Mouse (Mus musculus) gastrocnemius, adult 8-10 months (tissue): ENCODE data around the gene Snrnp70. TPM values are rescaled to one million over a fixed set of nuclear protein-coding genes. Genes with fewer than 3 reads are reported as not detected.
"Not testable (repeated sequence)": the region's sequence is repeated elsewhere in the genome, so short reads cannot be mapped to it uniquely, and the experiment has no call there.

ENCODE experiments used
- DNase-seq, 2 experiments: peaks; one replicate each; pipeline ENCODE4 v3.0.0; 2022; ENCODE audit warnings: low spot score in 2 of 2
- total RNA-seq, 4 experiments: library from RNA; stranded (reverse); gene quantifications; 2 replicates each; pipeline ENCODE4 v1.2.4; 2022

Snrnp70 gene
- total RNA-seq, 4 experiments from 2014 or later: 45.4 to 74.5 (median 59.9) TPM

DNA sequence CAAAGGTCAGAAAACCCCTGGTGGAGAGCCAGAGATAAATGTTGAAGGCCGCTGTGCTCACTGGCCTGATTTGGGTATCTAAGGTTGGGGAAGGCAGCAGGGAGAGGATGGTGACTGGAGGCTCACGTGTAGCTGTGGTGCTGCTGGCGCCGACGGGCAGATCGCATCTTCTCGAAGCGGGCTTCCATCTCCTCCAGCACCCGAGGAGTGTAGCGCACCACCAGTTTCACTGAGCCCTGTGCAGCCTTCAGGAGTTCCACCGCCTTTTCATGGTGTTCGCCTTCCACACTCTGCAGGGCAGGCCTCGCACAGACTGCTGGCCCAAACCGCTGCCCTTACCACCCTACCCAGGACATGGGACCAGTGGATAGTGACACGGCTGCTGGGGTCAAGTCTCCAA lies 27.4 kb downstream of the Snrnp70 start:
- DNase-seq: no peak

DNA sequence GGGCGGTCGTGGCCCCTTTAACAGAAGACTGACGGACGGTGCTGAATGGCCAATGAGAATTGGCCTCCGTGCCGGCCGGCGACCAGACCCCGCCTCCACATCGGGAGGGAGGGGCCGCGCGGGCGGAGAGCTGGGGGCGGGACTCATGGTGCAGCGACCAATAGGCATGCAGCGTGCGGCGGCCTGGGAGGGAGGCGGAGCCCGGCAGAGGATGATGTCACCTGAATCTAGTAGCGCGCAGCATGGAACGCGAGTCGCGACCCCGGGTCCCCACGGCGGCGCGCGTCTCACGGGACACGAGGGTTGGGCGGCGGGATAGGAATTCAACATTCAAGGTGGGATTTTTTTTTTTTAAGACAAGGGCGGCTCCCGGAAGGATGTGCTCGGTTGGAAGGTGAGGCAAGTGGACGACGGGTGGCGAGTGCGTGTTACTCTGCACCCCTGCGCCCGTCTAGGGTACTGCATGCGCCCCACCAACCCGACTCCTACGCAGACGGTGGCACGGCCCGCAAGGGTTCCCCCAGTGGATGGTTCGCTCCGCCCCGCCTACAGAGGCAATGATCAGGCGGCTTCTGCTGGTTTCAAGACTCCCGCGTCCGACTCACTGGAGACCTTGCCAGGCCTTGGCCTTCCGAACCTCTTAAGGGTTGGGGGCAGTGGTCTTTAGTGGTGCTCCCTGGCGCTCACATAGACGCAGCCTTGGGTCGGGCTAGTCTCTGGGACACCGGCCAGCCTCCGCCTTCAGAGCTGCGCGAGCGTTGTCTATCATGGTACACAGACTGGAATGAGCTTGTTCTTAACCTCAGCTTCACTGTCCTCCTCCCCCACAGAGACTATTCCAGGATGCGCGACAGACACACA lies 28.3 kb downstream of the Snrnp70 start:
- DNase-seq: peak; percentile 94

DNA sequence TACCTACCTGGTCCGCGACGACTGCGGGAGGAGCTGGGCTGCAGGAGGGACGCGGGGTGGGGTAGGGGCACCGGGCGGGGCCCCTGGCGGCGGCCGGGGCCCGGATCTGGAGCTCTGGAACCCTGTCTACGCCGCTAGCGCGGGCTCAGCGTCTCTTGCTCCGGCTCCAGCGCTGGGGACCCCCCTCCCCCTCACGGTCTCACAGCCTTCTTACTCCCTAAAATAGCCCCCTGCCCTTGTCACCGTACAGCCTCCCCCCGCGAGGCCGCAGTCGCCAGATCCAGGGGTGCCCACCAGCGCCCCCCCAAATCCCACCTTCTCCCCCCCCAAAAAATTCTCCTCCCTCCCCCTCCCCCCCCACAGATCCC lies 28.9 kb downstream of the Snrnp70 start, which contains the start of gene Ppfia3:
TSS of gene Ppfia3 (minus strand) at position 368 of the 368 bp plus-strand sequence.
- DNase-seq: no peak

DNA sequence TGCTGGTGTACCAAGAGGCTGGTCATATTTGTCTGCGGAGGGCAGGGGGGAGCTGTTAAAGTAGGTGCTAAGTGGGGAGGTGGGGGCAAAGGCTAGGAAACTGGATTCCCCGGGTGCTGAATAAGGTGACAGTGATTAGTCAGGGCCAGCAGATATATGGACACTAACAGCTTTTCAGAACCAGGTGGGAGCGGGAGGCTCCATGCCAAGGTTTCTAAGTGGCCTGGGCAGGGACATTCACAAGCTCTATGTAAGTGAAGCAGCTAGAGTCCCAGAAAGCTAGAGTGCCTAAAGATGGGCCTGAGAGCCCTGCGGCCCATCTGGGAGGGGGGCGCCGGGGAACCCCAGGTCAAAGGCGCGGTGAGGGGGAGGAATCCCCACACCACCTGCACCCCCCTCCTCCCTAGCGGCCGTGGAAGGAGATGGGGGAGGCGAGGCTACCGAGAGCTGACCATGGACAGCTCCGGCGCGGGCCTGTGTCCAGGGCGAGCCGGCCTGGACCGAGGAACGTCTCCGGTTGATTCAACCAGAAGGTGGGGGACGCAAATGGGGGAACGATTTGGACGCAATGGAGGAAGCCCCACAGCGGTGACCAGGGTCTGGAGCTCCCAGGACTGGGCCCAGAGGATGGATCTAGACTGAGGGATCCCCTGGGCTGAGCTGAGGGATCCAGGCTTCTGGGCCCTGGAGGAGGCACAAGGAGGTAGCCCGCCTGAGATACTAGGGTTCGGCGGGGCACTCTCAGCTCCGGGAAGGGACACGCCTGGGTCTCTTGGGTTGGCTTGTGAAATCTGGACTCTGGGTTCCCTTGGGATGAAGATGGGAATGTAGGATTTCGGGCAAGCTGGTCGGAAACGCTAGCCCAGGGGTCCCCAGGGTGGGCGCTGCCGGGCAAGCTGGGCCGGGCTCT lies 29.5 kb downstream of the Snrnp70 start:
- no peak for DNase-seq

DNA sequence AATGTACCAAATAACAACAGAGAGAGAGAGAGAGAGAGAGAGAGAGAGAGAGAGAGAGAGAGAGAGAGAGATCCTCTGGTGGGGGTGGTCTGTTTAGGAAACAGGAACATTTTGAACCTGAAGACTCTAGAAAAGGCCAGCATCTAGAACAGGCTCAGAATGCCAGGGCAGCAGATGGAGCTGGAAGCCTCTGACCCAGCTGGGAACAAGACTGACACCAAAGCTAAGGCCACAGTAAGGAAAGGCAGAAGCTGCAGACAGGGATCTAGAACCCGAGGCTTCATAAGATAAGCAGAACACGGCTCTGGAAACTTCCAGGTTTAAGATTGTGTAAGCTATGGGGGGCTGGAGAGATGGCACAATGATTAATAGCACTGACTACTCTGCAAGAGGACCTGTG lies 31.6 kb downstream of the Snrnp70 start:
- no peak for DNase-seq

DNA sequence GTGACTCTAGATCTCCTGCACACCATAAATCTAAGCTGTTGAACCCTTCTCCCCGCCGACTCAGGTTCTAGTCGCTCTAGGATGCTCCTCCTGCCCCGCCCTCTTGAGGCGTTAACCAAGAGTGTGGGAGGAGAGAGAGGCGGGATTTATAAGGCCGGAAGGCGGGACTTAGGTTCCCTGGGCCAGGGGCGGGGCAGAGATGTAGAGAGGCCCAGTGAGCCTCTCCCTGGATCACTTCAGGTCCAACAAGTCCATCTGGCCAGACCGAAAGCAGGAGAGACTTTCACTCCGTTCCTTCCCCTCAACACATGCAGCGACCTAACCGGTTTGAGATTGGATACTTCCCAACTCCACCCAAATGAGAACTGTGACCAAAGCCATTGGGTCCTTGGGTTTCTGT lies 32.7 kb downstream of the Snrnp70 start:
- no peak for DNase-seq

DNA sequence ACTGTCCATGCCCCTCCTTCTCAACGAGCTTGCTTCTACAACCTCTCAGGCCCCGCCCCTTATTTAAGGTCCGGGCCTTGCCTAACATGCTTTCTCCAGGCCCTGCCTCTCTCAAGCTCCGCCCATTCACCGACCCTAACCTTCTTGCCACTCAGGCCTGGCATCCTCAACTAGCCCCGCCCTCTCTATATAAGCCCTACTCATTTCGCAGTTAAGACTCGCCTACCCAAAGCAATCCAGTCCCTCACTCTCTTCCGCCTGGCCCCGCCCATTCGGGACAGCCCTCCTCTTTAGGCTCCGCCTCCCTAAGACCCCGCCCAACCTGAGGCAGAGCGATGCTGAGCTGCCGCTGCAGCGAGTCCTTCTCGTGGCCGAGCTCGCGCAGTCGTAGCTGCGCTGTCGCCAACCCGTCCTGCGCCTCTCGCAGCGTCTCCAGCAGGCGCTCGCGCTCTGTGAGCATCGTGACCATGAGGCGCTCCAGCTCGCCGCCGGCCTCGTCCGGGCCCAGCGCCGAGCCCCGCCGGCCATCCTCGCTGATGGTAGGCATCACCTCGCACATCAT lies 34.2 kb downstream of the Snrnp70 start:
- DNase-seq: peak in 1 of 2 experiments; percentile 50

DNA sequence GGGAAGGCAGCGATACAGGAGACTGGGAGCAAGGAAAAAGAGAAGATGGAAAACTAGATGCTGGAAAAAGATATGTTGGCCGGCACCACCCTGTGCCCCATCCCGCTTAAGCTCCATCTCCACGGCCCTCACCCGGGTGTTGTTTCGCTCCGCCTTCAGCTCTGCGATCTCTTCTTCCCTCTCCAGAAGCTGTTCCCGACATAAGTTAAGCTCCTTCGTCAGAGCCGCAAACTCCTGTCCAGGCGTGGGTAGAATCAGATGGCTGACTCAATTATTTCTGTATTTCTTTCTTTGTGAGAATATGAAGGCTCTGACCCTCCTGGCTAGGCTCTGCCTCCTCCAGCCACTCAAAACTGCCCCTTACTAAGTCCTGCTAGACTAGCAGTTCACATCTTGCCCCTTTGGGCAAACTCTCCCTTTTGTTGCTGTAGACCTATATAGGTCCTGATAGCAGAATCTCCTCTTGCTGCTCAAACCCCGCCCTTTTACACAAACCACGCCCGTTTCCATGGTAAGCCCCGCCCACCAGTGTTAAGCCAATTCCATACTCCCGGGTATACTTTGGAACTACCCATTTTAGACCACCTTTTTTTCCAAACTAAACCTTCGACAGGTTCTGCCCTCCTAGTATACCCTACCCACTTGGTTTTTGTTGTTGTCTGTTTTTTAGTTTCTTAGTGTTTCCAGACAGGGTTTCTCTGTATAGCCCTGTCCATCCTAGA lies 35.0 kb downstream of the Snrnp70 start:
- no peak for DNase-seq

DNA sequence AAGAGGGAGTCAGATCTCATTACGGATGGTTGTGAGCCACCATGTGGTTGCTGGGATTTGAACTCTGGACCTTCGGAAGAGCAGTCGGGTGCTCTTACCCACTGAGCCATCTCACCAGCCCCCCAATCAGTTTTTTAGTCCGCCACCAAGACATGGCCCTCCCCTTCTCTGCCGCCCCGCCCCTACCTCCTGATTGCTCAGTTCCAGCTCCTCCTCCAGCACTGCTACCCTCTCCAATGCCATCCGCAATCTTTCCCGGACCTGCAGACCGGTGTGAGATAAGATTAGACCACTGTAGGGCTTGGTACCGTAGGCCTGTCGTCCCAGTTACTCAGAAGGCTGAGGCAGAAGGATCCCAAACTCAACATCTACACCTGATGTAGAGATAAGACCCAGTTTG lies 36.5 kb downstream of the Snrnp70 start:
- not testable (repeated sequence) for DNase-seq

DNA sequence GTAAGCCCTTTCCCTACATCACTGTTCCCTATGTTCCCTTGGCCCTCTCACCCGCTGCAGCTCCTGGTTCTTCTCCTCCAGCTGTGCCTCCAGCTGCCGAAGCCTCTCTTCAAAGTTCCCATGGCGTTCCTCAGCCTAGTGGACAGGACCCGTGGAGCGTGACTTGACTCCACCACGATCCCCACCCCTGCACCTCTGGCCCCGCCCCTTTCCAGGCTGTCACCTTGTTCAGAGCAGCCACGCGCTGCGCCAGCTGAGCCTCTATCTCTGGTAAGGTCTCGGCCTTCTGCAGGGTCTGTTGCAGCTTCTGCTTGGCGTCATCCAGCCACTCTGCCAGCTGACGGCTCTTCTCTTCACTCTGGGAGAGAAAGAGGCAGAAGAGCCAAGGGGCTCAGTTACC lies 39.5 kb downstream of the Snrnp70 start:
- DNase-seq: no peak

DNA sequence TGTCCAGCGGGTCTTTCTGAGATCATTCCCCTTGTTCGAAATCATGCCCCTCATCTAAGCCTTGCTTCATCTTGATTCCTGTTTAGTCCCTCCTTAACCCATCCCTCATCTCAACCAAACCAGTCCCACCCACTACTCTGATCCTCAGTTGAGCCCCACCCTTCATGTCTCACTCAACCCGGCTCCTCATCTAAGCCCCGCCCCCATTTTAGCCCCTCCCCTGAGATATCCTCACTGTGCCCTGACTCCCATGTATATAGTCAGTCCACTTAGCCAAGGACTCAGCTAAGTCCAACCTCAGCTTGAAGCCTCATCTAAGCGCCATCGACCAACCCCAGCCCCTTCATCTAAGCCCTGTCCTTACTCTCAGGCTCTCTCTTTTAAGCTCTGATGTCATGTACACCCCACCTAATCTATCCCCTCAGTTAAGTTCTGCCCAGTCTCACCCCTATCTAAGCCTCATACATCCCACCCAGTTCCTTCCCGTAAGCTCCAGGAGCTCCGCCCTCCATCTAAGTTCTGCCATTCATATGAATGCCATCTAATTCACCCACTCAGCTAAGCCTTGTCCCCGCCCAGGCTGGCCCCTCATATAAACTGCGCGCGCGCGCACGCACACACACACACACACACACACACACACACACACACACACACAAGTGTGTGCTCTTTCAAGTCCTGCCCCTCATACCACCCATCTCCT lies 40.1 kb downstream of the Snrnp70 start:
- DNase-seq: no peak

DNA sequence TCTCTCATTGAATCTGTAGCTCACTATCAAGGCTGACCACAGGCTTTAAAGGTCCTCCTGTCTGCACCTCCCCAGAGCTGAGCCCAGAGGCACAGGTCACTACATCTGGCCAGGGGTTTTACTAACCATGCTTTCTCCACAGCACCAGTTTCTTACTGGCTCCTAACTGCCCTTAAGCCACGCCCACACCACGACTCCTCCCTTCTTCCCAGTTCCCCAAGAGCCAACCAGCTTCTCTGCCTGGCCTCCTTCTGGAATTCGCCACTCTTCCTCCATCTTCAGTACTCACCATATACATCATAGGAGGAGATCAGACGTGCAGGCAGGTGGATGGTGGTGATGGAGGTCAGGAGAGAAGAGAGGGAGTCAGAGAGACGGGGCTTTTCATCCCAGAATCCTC lies 42.5 kb downstream of the Snrnp70 start:
- DNase-seq: no peak

DNA sequence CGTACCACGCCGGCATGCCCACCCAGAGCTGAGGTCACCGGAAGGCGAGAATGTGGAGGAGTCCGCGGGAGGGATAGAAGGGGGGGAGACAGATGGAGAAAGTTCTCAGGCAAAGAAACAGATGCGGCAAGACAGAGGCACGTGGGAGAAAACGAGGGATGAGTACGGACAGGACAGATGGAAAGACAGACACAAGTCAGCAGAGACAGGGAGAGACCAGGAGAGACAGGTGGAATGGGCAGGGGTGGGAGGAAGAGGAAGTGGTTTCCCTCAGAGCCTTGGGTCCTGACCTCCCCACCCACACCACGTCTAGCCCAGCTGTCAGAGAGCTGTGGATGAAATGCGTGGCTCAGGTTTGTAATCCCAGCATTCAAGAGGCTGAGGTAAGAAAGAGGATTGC lies 48.6 kb downstream of the Snrnp70 start:
- no peak for DNase-seq

DNA sequence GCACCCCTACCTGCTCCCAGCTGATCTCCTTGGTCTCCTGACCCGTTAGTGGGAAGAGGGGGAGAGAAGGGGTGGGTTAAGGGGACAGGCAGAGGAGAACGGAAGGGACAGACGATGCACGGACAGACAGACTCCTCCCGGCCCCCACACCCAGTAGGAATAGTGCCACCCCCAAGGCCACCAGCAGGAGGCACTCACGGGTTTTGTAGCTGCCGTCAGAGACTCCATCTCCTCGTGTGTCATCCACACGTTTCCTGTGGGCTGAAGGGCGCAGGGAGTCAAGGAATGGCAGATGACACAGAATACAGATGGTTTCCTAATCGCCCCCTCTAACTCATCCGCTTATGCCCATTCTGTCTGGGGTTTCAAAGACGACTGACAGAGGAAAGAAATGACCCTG lies 52.0 kb downstream of the Snrnp70 start:
- no peak for DNase-seq

DNA sequence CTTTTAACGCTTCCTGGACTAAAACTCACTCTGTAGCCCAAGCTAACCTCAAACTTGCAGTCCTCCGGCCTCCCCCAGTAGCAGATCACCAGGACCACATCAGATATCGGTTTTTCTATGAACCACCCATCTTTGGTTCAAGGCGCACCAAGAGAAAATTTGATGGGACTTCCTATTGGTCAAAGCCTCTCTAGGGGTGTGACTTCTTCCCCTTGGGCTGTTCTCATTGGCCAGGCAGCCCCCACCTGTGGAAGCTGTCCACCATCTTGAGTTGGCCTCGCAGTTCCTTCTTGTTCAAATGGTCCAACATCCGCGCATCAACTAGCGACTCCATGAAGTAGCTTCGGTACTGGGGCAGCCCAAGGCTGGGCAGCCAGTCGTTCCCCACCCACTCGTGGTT lies 53.5 kb downstream of the Snrnp70 start:
- DNase-seq: no peak

DNA sequence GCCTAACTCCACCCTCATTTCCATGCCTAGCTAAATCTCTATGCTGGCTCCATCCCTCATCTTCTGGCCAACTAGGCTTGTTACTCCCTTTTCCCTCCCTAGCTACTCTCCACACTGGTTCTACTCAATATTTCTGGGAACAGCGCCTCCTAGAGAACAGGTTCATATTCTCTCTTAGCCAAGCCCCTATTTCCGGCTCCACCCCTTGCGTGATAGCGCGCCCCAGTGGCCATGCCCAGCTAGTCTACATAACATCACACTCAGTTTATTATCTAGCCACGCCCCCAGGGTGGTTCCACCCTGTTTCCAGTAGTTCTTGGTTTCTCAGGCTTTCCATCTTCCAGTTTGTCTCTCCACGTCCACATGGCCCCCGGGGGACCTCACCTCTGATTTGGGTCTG lies 54.2 kb downstream of the Snrnp70 start:
- DNase-seq: peak; percentile 73 to 78

DNA sequence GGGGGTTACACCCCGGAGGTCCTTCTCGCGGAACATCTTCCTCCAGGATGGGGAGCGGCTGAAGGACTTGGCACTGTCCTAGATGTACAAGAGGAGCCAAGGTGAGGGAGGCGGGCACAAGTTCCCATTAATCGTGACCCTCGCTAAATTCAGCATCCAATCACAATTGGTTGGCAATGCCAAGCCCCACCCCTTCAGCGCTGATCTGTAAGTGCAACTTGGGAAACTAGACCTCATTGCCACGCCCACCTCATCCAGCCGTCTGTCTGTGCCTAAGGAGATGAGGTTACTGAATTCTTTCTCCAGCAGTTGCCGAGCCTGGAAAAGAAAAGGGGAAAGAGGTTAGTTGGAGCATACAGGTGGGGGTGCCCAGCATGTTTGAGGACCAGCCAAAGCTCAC lies 54.9 kb downstream of the Snrnp70 start:
- DNase-seq: peak in 1 of 2 experiments; percentile 34

DNA sequence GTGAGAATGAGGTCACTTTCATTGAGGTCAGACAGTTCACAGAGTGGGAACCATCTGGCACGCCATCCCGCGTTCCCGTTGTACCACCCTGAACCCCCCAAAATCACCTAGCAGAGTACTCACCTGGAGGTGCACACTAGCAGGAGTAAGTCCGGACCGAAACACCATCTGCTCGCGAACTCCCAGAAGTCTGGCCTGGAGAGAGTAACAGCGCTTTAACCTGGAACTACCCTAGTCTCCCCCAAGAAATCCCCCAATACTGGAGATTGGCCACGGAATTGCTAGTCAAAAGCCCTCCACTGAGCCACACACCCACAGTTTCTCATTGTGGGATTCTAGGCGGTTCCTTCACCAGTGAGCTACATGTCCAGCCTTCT lies 55.5 kb downstream of the Snrnp70 start:
- DNase-seq: no peak

DNA sequence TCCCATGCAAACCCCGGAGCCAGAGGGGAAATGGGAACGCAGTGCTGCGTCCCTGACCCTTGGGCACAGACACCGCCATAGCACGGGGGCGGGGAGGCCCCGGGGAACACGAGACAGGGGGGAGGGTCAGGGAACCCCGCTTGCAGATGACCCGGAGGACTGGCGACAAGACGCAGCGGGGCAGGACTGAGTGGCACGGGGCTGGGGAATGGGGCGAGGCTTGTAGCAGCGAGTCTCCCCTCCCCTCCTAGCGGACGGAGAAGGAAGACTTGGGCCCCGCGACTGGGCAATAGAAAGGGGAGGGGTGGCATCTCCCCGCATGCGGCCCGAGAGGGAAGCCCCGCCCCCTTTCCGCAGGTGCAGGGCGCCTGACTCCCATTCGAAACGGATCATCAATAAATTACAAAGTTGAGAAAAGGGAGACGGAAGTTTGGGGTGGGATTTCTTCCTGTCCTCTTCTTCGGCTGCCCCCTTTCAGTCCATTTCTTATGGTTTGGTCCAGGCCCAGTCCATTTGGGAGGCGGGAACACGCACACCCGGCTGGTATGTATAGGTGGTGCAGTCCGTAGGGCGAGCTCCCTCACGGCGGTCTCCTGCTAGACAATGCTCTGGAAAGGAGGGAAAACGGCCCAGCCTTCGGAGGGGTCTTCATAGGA lies 56.0 kb downstream of the Snrnp70 start:
- peak; percentile 23 to 28 for DNase-seq
